Mouse (Mus musculus) MEL (cell line): ENCODE data around the gene Pxdn.
A peak's percentile ranks its signal among the peaks of the same experiment; 100 is the strongest.

ENCODE experiments used
- CTCF ChIP-seq, 3 experiments: IDR thresholded peaks in 2 of 3; conservative IDR thresholded peaks in 1 of 3; 2 replicates each; pipeline ENCODE4 v1.5.1; 2011 to 2012; ENCODE audit warnings: low read length in 3 of 3, low read depth in 2 of 3, mild to moderate bottlenecking in 2 of 3, improper control_type of control experiment in 1 of 3, inconsistent platforms in 1 of 3, mixed read lengths in 1 of 3, moderate library complexity in 1 of 3; ENCODE audit not compliant: control insufficient read depth in 1 of 3, insufficient read depth in 1 of 3, poor library complexity in 1 of 3, severe bottlenecking in 1 of 3
- POLR2A ChIP-seq, 2 experiments: IDR thresholded peaks; 2 replicates each; pipeline ENCODE4 v1.6.1; 2011 to 2012; ENCODE audit warnings: low read length in 2 of 2, mild to moderate bottlenecking in 2 of 2, control low read depth in 1 of 2, improper control_type of control experiment in 1 of 2, low read depth in 1 of 2, moderate library complexity in 1 of 2; ENCODE audit not compliant: control insufficient read depth in 1 of 2, insufficient read depth in 1 of 2, poor library complexity in 1 of 2

DNA sequence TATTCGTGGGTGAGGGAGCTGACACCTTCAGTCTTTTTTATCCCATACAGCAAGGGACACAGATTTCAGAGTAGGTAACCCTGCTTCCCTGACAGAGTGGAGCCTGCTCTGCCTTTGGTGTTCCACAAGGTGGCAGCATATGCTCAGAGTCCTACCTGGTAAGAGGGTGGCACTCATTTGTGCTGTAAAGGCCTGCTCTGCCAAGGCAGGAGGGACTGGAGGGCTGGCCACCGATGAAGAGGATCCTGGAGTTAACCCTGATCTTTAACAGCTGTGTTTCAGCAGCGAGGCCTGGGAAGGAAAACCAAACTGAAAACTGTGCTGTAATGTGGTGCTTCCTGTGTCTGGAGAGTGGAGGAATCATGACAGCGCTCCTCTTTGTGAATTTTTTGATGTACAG lies 102.2 kb downstream of the Pxdn start:
- TF ChIP-seq CTCF (IDR thresholded peaks at IDR 0.05 in 2 of 3, conservative IDR thresholded peaks at IDR 0.05 in 1 of 3; ENCODE audit: control insufficient read depth in 1 of 3, insufficient read depth in 1 of 3, low read depth in 2 of 3, low read length in 3 of 3, poor library complexity in 1 of 3, severe bottlenecking in 1 of 3): peak; percentile 20 to 52 (median 37); a peak in 5 of 6 replicates
- no peak for TF ChIP-seq POLR2A (IDR thresholded peaks at IDR 0.05; ENCODE audit: control insufficient read depth in 1 of 2, insufficient read depth in 1 of 2, low read depth in 1 of 2, low read length in 2 of 2, poor library complexity in 1 of 2)
